Mouse (Mus musculus) brain, embryonic 14.5 days (tissue): ENCODE results near the gene Lpin2.

ENCODE experiments used
- CTCF ChIP-seq: fragments of 200-500 bp; IDR thresholded peaks from 2 replicates; pipeline ENCODE4 v1.5.1; 2012; ENCODE audit warnings: inconsistent platforms, mild to moderate bottlenecking, moderate library complexity, borderline replicate concordance; ENCODE audit not compliant: insufficient read depth, insufficient read length; ENCODE audit errors: extremely low read depth
- POLR2A ChIP-seq: fragments of 200-500 bp; IDR thresholded peaks from 2 replicates; pipeline ENCODE4 v1.6.1; 2012; ENCODE audit warnings: mild to moderate bottlenecking, inconsistent platforms, borderline replicate concordance; ENCODE audit not compliant: poor library complexity, insufficient read depth, insufficient read length, severe bottlenecking; ENCODE audit errors: extremely low read depth

DNA sequence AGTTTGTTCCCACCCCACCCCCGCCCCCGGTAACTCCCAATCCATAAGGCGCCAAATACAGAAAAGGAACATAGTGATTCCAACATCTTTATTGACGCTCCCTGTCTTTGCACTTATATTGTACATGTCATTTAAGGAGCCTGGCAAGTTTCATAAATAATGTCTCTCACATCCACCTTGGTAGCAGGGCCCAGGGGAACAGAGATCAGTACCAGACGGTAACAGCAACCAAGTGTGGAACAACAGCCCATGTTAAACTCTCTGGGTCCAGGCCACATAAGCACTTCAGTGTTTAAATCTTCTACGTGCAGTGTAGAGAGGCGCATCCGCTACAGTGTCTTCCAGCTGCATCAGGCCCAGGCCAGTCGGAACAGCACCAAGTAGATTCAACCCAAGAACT, 69.7 kb downstream of the Lpin2 start:
- TF ChIP-seq CTCF: no peak
- no peak for TF ChIP-seq POLR2A
